Mouse (Mus musculus) testis, postnatal 10 days (tissue): ENCODE data around the gene Rmi2.
A peak's percentile ranks its signal among the peaks of the same experiment; 100 is the strongest.

Experiments
- DNase-seq: peaks from one replicate; pipeline ENCODE4 v3.0.0; 2021; ENCODE audit warnings: low spot score

The Rmi2 gene

DNA sequence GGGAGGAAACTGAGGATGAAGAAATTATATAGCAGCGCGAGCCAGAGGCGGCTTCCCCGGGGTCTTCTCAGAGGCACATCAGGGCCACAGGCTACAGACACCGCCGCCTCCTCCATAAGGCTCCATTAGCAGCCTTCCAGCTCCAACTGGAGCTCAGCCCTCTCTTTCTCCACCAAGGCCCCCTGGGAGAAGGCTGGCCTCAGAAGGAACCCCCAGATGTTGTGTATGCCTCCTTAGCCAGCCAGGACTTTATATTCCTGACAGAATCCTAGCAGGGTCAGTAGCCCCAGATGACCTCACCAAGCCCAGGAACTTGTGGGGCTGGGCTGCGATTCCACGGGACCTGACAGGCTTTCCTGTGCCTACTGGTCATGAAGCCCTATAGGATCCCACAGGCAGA lies 32.0 kb downstream of the Rmi2 start:
- DNase-seq, result no peak

DNA sequence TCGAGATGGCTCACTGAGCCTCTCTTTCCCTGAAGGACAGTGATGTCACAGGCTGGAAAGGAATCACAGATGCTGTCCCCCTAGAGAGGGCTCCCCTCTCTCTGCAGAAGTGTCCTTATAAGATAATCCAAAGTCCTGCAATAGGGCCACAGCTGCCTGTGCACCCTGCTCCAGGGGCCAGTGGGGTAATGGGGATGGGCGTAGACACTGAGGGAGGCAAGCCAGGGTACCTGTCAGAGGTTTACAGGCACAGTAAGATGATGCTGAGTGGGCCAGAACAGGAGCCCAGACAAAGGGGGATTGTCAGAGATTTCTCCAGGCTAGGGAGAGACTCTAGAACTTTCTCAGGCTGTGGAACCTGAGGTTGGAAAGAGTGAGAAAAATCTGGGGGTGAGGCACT lies 32.6 kb downstream of the Rmi2 start:
- DNase-seq, result no peak

- peak; percentile 86 for DNase-seq
These were observed 33.1 kb downstream of the Rmi2 start for GRCm38 (mm10) chr16:10867904-10868440.

GRCm38 (mm10) chr16:10870969-10871368 lies 36.1 kb downstream of the Rmi2 start:
- DNase-seq, result no peak

GRCm38 (mm10) chr16:10872825-10873360 lies 38.0 kb downstream of the Rmi2 start:
- no peak for DNase-seq

DNA sequence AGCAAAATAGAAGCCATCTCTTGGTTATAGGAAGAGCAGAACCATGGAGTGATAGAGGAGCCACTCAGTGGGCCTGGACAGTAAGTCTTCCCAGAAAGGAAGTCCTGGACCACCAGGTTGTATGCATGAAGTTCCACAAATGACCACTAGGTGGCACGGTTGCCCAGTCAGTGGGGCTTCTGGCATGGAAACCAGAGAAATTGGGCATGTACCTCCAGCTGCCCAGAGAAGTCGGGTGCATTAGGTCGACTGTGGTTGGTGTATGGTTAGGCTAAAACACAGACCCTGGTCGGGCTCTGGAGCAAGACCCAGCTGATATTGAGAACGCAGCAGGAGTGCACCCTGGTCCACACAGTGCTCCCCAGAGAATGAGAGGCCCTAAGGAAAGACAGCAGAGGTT lies 38.8 kb downstream of the Rmi2 start:
- peak; percentile 94 for DNase-seq

DNA sequence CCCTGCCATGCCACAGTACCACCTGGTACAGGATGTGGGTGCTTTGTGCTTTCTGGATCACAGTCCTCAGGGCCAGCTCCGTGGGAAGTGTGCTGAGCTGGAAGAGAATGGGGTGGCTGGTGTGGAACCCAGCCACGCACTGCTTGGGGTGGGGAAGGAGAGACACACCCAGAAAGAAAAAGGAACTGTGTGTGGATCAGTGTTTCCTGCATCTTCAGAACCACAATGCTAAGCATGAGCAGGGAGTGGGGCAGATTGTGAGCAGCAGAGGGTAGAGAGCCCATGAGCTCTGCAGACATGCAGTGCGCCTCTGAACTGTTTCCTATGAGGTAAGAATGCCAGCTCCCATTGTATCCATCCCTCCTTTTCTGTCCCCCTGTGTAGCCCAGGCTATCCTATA lies 43.4 kb downstream of the Rmi2 start:
- DNase-seq, result no peak

- peak; percentile 79 for DNase-seq
These were observed 44.6 kb downstream of the Rmi2 start for GRCm38 (mm10) chr16:10879467-10879866.

DNA sequence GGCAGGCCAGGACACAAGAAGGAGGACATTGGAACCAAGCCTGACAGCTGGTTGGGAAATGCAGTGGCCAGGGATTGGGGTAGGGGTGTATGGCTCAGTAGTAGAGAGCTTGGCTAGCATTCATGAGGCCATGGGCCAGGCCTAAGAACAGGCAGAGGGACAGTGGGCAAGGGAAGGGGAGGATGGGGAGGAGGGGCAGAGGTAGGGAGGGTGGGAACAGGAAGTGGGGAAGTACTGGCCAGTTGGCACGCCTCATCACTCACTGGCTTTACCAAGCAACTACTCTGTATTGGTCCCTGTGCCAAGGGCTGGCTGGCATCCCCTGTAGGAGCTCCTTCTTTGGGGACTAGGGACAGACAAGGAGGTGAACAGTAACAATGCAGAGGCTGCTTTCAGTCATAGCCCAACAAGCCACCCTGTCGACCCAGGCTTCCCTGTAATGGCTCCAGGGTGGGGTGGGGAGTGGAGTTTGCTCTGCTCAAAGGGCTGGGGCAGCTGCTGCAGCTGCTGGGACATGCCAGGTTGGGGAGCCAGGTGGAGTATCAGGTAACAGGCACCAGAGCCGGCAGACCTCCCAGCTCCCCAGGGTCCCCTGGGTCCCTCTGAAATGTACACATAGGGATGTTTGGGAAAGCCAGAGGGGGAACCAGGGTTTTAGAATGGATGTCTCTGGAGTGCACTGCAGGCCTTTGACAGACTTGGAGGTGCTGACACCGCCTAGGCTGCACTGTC lies 46.5 kb downstream of the Rmi2 start:
- DNase-seq, result no peak

- no peak for DNase-seq
These were observed 52.6 kb downstream of the Rmi2 start for GRCm38 (mm10) chr16:10887436-10887835.

DNA sequence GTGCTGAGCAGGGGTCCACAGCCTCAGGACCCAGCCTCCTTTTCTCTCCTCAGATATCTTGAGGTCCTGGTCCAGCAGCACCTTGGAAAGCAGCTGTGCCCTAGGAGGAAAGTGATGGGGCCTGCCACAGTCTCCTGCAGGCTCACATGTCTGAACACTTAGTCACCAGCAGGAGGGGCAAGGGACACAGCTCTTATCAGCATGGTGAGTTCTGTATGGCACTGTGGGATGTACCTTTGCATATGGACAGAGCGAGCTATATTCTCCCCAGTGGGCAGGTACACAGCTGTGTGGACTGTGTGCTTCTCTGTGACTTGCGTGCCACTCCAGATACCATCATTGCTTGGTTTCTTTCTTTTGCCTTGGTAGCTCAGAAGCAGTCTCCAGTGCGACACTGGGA lies 55.5 kb downstream of the Rmi2 start:
- DNase-seq, result no peak

GRCm38 (mm10) chr16:10893161-10893560 lies 58.3 kb downstream of the Rmi2 start:
- DNase-seq, result peak; percentile 81

- DNase-seq, result no peak
These were observed 61.0 kb downstream of the Rmi2 start for GRCm38 (mm10) chr16:10895906-10896305.

DNA sequence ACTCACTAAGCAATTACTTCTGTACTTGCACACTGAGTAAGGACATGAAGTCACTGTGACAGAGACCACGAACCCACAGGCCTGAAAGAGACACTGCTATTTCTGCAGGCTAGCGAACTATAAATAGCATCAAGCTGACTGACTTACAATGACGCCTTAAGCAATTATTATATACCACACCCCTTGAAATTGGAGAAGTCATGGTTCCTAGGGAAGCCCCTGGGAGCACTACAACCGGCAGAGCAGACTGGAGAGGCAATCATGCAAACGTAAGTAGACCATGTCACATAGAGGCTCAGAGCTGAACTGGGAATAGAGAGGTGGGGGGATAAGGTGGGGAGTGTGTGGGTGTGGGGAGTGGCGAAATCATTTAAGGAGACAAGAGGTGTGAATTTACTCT lies 62.5 kb downstream of the Rmi2 start:
- DNase-seq, result no peak

- no peak for DNase-seq
These were observed 65.9 kb downstream of the Rmi2 start for GRCm38 (mm10) chr16:10900736-10901135.

DNA sequence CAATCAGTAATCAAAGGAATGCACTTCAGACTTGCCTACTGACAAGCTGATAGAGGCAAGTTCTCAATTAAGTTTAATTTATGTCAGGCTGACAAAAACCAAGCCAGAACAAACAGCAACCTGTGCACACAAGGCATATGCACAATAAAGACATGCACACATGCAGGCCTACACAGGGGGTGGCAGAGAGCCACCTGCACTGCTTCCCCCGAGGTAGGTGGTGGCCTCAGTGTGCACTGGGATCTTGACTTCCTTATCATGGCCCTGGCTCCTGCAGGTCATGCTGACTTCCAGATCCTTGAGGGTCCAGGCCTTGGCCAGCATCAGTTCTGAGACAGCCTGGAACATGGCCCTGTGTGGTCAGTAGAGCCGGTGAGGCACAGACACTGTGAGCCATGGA lies 67.1 kb downstream of the Rmi2 start:
- no peak for DNase-seq

DNA sequence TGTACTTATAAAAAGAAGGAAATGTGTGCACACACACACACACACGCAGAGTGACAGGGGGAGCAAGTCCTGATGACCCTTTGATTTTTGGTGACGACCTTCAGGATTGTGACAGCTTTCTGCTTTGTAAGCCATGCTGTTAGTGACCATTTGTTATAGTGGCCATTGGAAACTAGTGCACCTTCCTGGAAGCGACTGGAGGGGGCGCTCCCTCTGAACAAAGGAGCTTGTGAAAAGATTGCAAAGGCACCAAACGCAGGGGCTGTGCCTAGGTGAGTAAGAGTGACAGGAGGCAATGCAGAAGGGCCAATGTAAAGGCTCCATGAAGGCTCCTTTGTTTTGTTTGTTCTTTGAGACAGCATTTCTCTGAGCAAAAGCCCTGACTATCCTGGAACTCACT lies 68.0 kb downstream of the Rmi2 start:
- no peak for DNase-seq

DNA sequence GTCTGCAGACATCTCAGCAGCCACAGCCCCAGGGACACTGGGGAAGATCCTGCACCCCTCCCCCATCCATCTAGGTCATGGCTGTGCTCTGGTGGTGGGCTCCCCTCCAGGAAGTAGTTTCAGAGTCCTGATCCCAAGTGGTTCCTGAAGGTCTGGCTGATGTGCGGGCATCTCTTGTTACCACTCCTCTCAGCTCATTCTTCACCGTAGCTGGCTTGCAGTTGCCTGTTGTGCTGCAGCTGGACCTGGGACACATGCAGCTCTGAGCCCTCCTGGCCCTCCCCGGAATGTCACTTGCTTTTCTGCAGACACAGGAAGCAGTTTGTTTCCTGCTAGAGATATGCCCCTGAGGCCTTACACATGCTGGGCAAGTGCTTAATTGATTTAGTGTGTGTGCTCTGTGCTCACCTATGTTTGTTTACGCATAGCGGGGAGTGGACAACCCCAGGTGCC lies 70.8 kb downstream of the Rmi2 start:
- DNase-seq, result no peak

- no peak for DNase-seq
These were observed 75.7 kb downstream of the Rmi2 start for GRCm38 (mm10) chr16:10910541-10910940.

DNA sequence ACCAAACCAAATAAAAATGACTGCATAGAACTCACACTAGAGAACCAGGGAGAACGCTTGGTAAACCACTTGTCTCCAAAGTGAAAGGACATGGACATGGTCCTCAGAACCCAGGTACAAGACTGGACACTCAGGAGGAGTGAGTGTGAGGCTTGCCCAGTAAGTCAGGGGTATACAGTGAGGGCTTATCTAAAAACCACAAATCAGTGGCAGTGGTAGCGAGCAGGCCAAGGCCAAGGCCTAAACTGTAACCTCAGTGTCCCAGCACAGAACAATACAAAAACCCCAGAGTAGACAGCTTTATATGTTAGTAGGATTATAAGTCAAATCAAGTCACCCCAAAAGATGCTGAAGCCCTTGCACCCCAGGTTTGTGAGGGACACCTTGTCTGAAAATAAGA lies 76.2 kb downstream of the Rmi2 start:
- DNase-seq, result no peak

- DNase-seq, result no peak
These were observed 80.2 kb downstream of the Rmi2 start for GRCm38 (mm10) chr16:10915066-10915465.

DNA sequence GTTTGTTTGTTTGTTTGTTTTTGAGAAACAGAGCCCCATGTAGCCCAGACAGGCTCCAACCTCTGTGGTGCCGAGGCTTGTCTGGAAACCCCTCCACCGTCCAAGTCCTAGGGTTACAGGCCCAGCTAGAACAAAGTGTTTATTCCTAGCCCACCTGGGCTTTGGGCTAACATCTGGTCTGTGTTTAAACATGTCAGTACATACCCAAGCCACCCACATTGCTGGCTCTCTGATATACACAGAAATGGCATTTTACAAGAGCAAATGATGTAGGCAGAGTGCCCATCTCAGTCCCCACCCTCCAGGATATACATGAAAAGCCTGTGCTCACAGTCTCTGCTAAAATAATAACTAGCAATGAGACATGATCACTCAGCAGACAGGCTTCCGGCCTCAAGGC lies 81.4 kb downstream of the Rmi2 start:
- DNase-seq, result no peak

GRCm38 (mm10) chr16:10919856-10920255 lies 85.0 kb downstream of the Rmi2 start:
- DNase-seq, result no peak

DNA sequence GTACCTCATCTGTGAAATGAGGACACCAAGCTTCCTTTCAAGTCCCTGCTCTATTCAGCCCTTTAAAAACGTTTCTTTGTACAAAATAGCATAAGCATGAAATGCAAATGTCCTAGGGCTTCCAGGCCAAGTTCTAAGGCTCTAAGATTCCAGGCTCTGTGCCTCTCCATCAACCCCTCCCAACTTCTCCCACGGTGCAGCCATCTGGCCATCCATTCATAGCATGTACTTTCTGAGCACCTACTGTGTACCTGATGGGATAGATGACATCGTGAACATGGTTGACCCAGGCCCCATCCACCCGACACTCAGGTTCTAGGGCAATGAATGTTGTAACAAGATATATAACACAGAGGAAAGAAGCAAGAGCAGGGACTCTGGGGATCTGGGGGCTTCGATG lies 88.7 kb downstream of the Rmi2 start:
- no peak for DNase-seq
